Mouse (Mus musculus) common myeloid progenitor, adult 5-6 weeks (primary cell): ENCODE data around the gene Smarca4. TPM values are rescaled to one million over a fixed set of nuclear protein-coding genes. Genes with fewer than 3 reads are reported as not detected.

ENCODE experiments used
- ATAC-seq: replicated peaks from 2 replicates; pipeline ENCODE4 v1.8.0; 2016; ENCODE audit warnings: low read depth, mild to moderate bottlenecking, moderate TSS enrichment, inconsistent platforms; ENCODE audit not compliant: poor library complexity, severe bottlenecking
- total RNA-seq: library from RNA; stranded (forward); fragments of 200-1000, 187-1606 nt; gene quantifications from 2 replicates; pipeline ENCODE4 v1.2.3, GENCODE M21; 2017

The Smarca4 gene
- total RNA-seq, 1 experiment from 2014 or later: 94.1 TPM

- ATAC-seq: no peak
Observed at GRCm38 (mm10) chr9:21747238-21747774, 131.3 kb downstream of the Smarca4 start.

- peak; percentile 62; the same call in 1 of the 2 replicates for ATAC-seq
Observed at GRCm38 (mm10) chr9:21748033-21748432, 132.1 kb downstream of the Smarca4 start.

- ATAC-seq: no peak
Observed at GRCm38 (mm10) chr9:21748491-21748890, 132.5 kb downstream of the Smarca4 start.

GRCm38 (mm10) chr9:21749382-21750118 lies 133.6 kb downstream of the Smarca4 start:
- no peak for ATAC-seq

- ATAC-seq: no peak
Observed at GRCm38 (mm10) chr9:21750370-21750769, 134.4 kb downstream of the Smarca4 start.

GRCm38 (mm10) chr9:21751347-21751746 lies 135.4 kb downstream of the Smarca4 start:
- ATAC-seq: no peak

GRCm38 (mm10) chr9:21752252-21752792 lies 136.4 kb downstream of the Smarca4 start:
- ATAC-seq: no peak

Other genes with a start within 250 kb of the Smarca4 start
- gene Ilf3, start 248.3 kb upstream of the Smarca4 start, total RNA-seq: 73.7 and 95.9 TPM in 2 replicates
- gene Qtrt1, start 204.3 kb upstream of the Smarca4 start, total RNA-seq: 22.5 and 25.5 TPM in 2 replicates
- 53.9 and 65.9 TPM in 2 replicates for gene Dnm2, start 191.3 kb upstream of the Smarca4 start, total RNA-seq
- gene Tmed1, start 105.9 kb upstream of the Smarca4 start, total RNA-seq: 13.8 and 17.1 TPM in 2 replicates
- gene AB124611, start 90.0 kb upstream of the Smarca4 start, total RNA-seq: 0.39 and 2.6 TPM in 2 replicates
- gene Carm1, start 69.3 kb upstream of the Smarca4 start, total RNA-seq: 26.4 and 50.2 TPM in 2 replicates
- 42.6 and 47.7 TPM in 2 replicates for gene Timm29, start 23.4 kb upstream of the Smarca4 start, total RNA-seq
- 4.0 and 6.2 TPM in 2 replicates for gene Yipf2, start 23.3 kb upstream of the Smarca4 start, total RNA-seq
- gene Ldlr, start 107.3 kb downstream of the Smarca4 start, total RNA-seq: 18.4 and 19.0 TPM in 2 replicates
- gene Spc24, start 144.1 kb downstream of the Smarca4 start, total RNA-seq: 120 and 131 TPM in 2 replicates
- 1.3 and 1.4 TPM in 2 replicates for gene Kank2, start 182.6 kb downstream of the Smarca4 start, total RNA-seq
- gene Angptl8, start 219.3 kb downstream of the Smarca4 start, total RNA-seq: not detected in 2 replicates
- gene Dock6, start 236.5 kb downstream of the Smarca4 start, total RNA-seq: 1.8 and 2.7 TPM in 2 replicates